Comparison of ENCODE assay signal across 26 mouse cellular contexts in genomic region chr13:92760519-92760918, GRCm38 (mm10). TPM values are rescaled to one million over a fixed set of nuclear protein-coding genes. Genes with fewer than 3 reads are reported as not detected.
DNase-seq lines count a peak whose midpoint lies in the region; ATAC-seq lines count a peak whose summit lies in the region.
"Had no signal": no experiment of that assay in that cellular context is flagged by ENCODE, and none has a peak within 500 bp of the region (broad histone marks: within the 10 kb centered on the region; RNA-seq: fewer than 3 reads in every experiment).

No protein-coding gene starts in this region.

- peak; percentile 85 for ATAC-seq in frontal cortex, adult (ENCODE audit: low TSS enrichment)
- no peak for ATAC-seq in kidney, embryonic 16.5 days (ENCODE audit: low FRiP score, low TSS enrichment)
- ATAC-seq: forebrain, postnatal 0 days; intestine, embryonic 15.5 days had no signal

- no peak overlapping the region for H3K27ac ChIP-seq in kidney, embryonic 16.5 days (ENCODE audit: low read length)
- H3K27ac ChIP-seq: embryonic facial prominence, embryonic 15.5 days; heart, embryonic 10.5 days; hindbrain, embryonic 15.5 days; intestine, embryonic 15.5 days; liver, embryonic 13.5 days; midbrain, embryonic 12.5 days; neural tube, embryonic 15.5 days; stomach, embryonic 15.5 days had no signal

- no peaks in the 10 kb centered on the region for H3K36me3 ChIP-seq in kidney, embryonic 16.5 days (ENCODE audit: insufficient read depth, low read length)
- H3K36me3 ChIP-seq: embryonic facial prominence, embryonic 15.5 days; hindbrain, embryonic 15.5 days; intestine, embryonic 15.5 days; liver, embryonic 13.5 days; midbrain, embryonic 12.5 days; neural tube, embryonic 15.5 days; stomach, embryonic 15.5 days had no signal

- WGBS in kidney, embryonic 16.5 days = 89% methylated on average over 6 of the region's 6 CpGs

- H3K4me3 ChIP-seq in kidney, embryonic 16.5 days (ENCODE audit: low read length) = no peak overlapping the region
- H3K4me3 ChIP-seq: embryonic facial prominence, embryonic 15.5 days; heart, embryonic 10.5 days; hindbrain, embryonic 15.5 days; intestine, embryonic 15.5 days; liver, embryonic 13.5 days; midbrain, embryonic 12.5 days; neural tube, embryonic 15.5 days; stomach, embryonic 15.5 days had no signal

- DNase-seq in frontal cortex, postnatal 10 days (ENCODE audit: low spot score in 2 of 2) = no peak
- DNase-seq in left cerebral cortex, adult 11 months (ENCODE audit: low spot score) = peak; percentile 31
- no peak for DNase-seq in left cerebral cortex, postnatal 4 days
- DNase-seq in layer of hippocampus, postnatal 36 days = peak; percentile 36 to 42
- peak; percentile 81 for DNase-seq in telencephalon, adult 2 months (ENCODE audit: low read depth, low spot score)
- DNase-seq: adrenal gland, postnatal 10 days; cerebellum, adult 8-10 months; forebrain, postnatal 0 days; kidney, adult 8-10 months; kidney, postnatal 14 days; liver, embryonic 13.5 days; lung, adult 2 months; lung, postnatal 14 days; thymus, adult 18-20 months; thymus, postnatal 4 days had no signal

- intact Hi-C loops in left cerebral cortex, postnatal 4 days (cut with DNase I) = no loop called here

- H3K9me3 ChIP-seq in kidney, embryonic 16.5 days (ENCODE audit: low read length) = no peaks in the 10 kb centered on the region
- H3K9me3 ChIP-seq: embryonic facial prominence, embryonic 15.5 days; heart, embryonic 10.5 days; hindbrain, embryonic 15.5 days; intestine, embryonic 15.5 days; liver, embryonic 13.5 days; midbrain, embryonic 12.5 days; neural tube, embryonic 15.5 days; stomach, embryonic 15.5 days had no signal

- H3K4me2 ChIP-seq in kidney, embryonic 16.5 days (replicated peaks; ENCODE audit: low read depth, low read length) = no peak overlapping the region
- H3K4me2 ChIP-seq: embryonic facial prominence, embryonic 15.5 days; hindbrain, embryonic 15.5 days; intestine, embryonic 15.5 days; liver, embryonic 13.5 days; midbrain, embryonic 12.5 days; neural tube, embryonic 15.5 days; stomach, embryonic 15.5 days had no signal

- H3K9ac ChIP-seq in kidney, embryonic 16.5 days (replicated peaks; ENCODE audit: low read length) = no peak overlapping the region
- H3K9ac ChIP-seq: embryonic facial prominence, embryonic 15.5 days; forebrain, postnatal 0 days; hindbrain, embryonic 15.5 days; intestine, embryonic 15.5 days; liver, embryonic 13.5 days; midbrain, embryonic 12.5 days; neural tube, embryonic 15.5 days; stomach, embryonic 15.5 days had no signal

- no peaks in the 10 kb centered on the region for H3K4me1 ChIP-seq in kidney, embryonic 16.5 days (ENCODE audit: insufficient read depth, low read length)
- H3K4me1 ChIP-seq: embryonic facial prominence, embryonic 15.5 days; hindbrain, embryonic 15.5 days; intestine, embryonic 15.5 days; liver, embryonic 13.5 days; stomach, embryonic 15.5 days had no signal

- H3K27me3 ChIP-seq in kidney, embryonic 16.5 days (ENCODE audit: insufficient read depth, low read length) = no peaks in the 10 kb centered on the region
- H3K27me3 ChIP-seq: embryonic facial prominence, embryonic 15.5 days; hindbrain, embryonic 15.5 days; intestine, embryonic 15.5 days; liver, embryonic 13.5 days; midbrain, embryonic 12.5 days; neural tube, embryonic 15.5 days; stomach, embryonic 15.5 days had no signal

RNA-seq across cellular contexts. Expression of gene Thbs4, which starts 34.1 kb away (rescaled TPM):
- total RNA-seq in left cerebral cortex, postnatal 4 days (2021) = 1 to 10 TPM; 1.2 to 2.1 TPM
- total RNA-seq in layer of hippocampus, postnatal 36 days (2021) = 10 to 100 TPM; 17.3 to 21.4 TPM
- 2.1 TPM in 2 replicates for polyA plus RNA-seq in kidney, embryonic 16.5 days (2015; fragmentation: Nextera tagmentation; extraction: Ambion mirVana)
- total RNA-seq: hematopoietic stem cell, adult 5-6 weeks; megakaryocyte, adult 5-6 weeks had no signal

Comparison
In these comparisons a context has a peak if more than half of its experiments do, and no peak if none do; other contexts are left out.
1. DNase-seq: peak in left cerebral cortex, adult 11 months (single experiment), layer of hippocampus, postnatal 36 days (2 of 2) and telencephalon, adult 2 months (single experiment); none in frontal cortex, postnatal 10 days (0 of 2) and left cerebral cortex, postnatal 4 days (single experiment).
2. RNA of gene Thbs4, which starts 34.1 kb away (total RNA-seq): 17.3 to 21.4 TPM in layer of hippocampus, postnatal 36 days; 1.2 to 2.1 TPM in left cerebral cortex, postnatal 4 days; every median in the first group is over 4 times any median in the second.